Mouse (Mus musculus) kidney, postnatal 0 days (tissue): ENCODE measurements at regions not wholly inside any gene's neighbourhood (a gene's known extent, or its start where the extent isn't known, plus 50 kb on each side); places are given as distances from the start of the nearest gene placed in this dataset.

Experiments
- ATAC-seq: fragments of 200-750 bp; cut with Nextera tagmentation; replicated peaks from 2 replicates; pipeline ENCODE4 v1.8.0; 2017; ENCODE audit warnings: low read depth, moderate number of reproducible peaks, moderate TSS enrichment, moderate library complexity; ENCODE audit not compliant: low FRiP score
- DNase-seq: peaks from one replicate; pipeline ENCODE4 v3.0.0-alpha.2; 2016; ENCODE audit warnings: low spot score
- H3K27ac ChIP-seq: fragments of 300-500 bp; sonication (generic); 2 replicates; pipeline ENCODE4 v1.5.1; 2014; ENCODE audit warnings: mild to moderate bottlenecking
- H3K27me3 ChIP-seq: fragments of 300-500 bp; sonication (generic); 2 replicates; pipeline ENCODE4 v1.6.1; 2014; ENCODE audit warnings: low read length, mixed read lengths; ENCODE audit not compliant: insufficient read depth
- H3K36me3 ChIP-seq: fragments of 300-500 bp; sonication (generic); 2 replicates; pipeline ENCODE4 v1.6.1; 2014; ENCODE audit warnings: low read length, mixed read lengths; ENCODE audit not compliant: insufficient read depth
- H3K4me1 ChIP-seq: fragments of 300-500 bp; sonication (generic); replicated peaks from 2 replicates; pipeline ENCODE4 v1.6.1; 2014; ENCODE audit warnings: antibody characterized with exemption, low read length, mixed read lengths; ENCODE audit not compliant: insufficient read depth
- H3K4me2 ChIP-seq: fragments of 300-500 bp; sonication (generic); 2 replicates; pipeline ENCODE4 v1.6.1; 2014; ENCODE audit warnings: mild to moderate bottlenecking, low read length, moderate library complexity, mixed read lengths
- H3K4me3 ChIP-seq: fragments of 300-500 bp; sonication (generic); replicated peaks from 2 replicates; pipeline ENCODE4 v1.5.1; 2014; ENCODE audit warnings: low read depth, low read length
- H3K9ac ChIP-seq: fragments of 300-500 bp; sonication (generic); 2 replicates; pipeline ENCODE4 v1.6.1; 2014; ENCODE audit warnings: low read depth, low read length
- H3K9me3 ChIP-seq: fragments of 300-500 bp; sonication (generic); replicated peaks from 2 replicates; pipeline ENCODE4 v1.6.1; 2016; ENCODE audit warnings: low read length, inconsistent platforms, mixed read lengths
- CTCF ChIP-seq: IDR thresholded peaks from 2 replicates; pipeline ENCODE4 v1.5.1; 2016; ENCODE audit warnings: antibody characterized with exemption, low read depth, mild to moderate bottlenecking, moderate library complexity
- WGBS: fragments of 180-500 bp; shearing (Covaris S2); extraction: QIAGEN DNeasy Blood & Tissue Kit; methylation state at CpG from one replicate; pipeline ENCODE4 v1.1.7; 2014; 5-methylcytosine and 5-hydroxymethylcytosine counted together

DNA sequence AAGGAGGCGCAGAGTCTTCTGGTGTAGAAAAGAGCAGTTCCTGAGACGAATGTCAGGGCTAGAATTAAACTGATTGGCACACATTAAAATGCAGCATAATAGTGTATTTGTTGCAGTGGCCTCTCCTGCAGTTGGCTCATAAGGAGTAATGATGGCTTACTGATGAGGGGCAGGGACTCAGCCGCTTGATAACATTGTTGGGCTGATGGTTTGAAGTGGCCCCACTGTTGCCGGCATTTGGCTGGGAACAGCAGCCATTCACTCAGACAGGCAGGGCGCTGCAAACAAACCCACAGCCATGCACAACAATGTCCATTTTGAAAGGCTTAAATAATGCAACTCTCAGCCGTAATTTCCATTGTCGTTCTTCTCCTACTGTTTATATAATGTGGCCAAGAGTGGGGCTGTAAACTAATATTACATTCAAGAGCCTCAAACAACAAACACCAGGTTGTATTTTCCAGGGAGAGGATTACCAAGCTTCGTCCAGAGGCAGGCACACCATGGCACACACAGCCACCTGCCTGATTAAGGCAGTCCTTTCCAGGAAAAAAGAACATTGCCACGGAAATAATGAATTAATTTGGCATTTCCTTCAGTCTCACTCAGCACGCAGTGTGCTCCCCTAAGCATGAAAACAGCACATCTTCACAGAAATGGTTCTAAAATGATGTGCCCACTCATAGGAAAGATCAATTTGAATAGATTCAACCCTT, 374.1 kb downstream of the Nedd1 start:
- no peaks in the 10 kb centered on the region for H3K36me3 ChIP-seq
- H3K27ac ChIP-seq: no peak overlapping the region
- WGBS: 60% methylated on average over 10 of the region's 10 CpGs
- no peak for ATAC-seq
- no peaks in the 10 kb centered on the region for H3K9me3 ChIP-seq
- no peak overlapping the region for H3K9ac ChIP-seq
- no peak overlapping the region for H3K4me2 ChIP-seq
- H3K4me1 ChIP-seq: 0 out of 2 replicates have a peak, but pooled peaks cover 3% of the 10 kb centered on the region
- no peak for TF ChIP-seq CTCF
- no peak overlapping the region for H3K4me3 ChIP-seq
- no peak for DNase-seq
- no peaks in the 10 kb centered on the region for H3K27me3 ChIP-seq

- H3K4me1 ChIP-seq: no peaks in the 10 kb centered on the region
- no peak overlapping the region for H3K4me2 ChIP-seq
- WGBS: 97% methylated on average over 2 of the region's 2 CpGs
- H3K27me3 ChIP-seq: no peaks in the 10 kb centered on the region
- DNase-seq (no peak), ATAC-seq (no peak)
- H3K27ac ChIP-seq: no peak overlapping the region
- no peak for TF ChIP-seq CTCF
- H3K36me3 ChIP-seq: no peaks in the 10 kb centered on the region
- no peak overlapping the region for H3K4me3 ChIP-seq
- no peak overlapping the region for H3K9ac ChIP-seq
- H3K9me3 ChIP-seq: no peaks in the 10 kb centered on the region
Observed at GRCm38 (mm10) chr10:92339671-92340070, 382.5 kb downstream of the Nedd1 start.

- WGBS: 92% methylated on average over 2 of the region's 2 CpGs
- Histone ChIP-seq H3K9me3 (no peaks in the 10 kb centered on the region), H3K4me2 (no peak overlapping the region), H3K27me3 (no peaks in the 10 kb centered on the region), H3K36me3 (no peaks in the 10 kb centered on the region), H3K9ac (no peak overlapping the region), H3K4me3 (no peak overlapping the region), H3K4me1 (no peaks in the 10 kb centered on the region), H3K27ac (no peak overlapping the region)
- DNase-seq (no peak), ATAC-seq (no peak)
- TF ChIP-seq CTCF: no peak
Observed at GRCm38 (mm10) chr10:92336949-92337348, 385.3 kb downstream of the Nedd1 start.

GRCm38 (mm10) chr10:92336138-92336537, 386.1 kb downstream of the Nedd1 start:
- TF ChIP-seq CTCF: no peak
- ATAC-seq: no peak
- Histone ChIP-seq H3K9ac (no peak overlapping the region), H3K4me1 (no peaks in the 10 kb centered on the region), H3K27me3 (no peaks in the 10 kb centered on the region), H3K4me2 (no peak overlapping the region), H3K27ac (no peak overlapping the region), H3K9me3 (no peaks in the 10 kb centered on the region), H3K36me3 (no peaks in the 10 kb centered on the region), H3K4me3 (no peak overlapping the region)
- WGBS: 54% methylated on average over 5 of the region's 5 CpGs
- peak; percentile 17 for DNase-seq

GRCm38 (mm10) chr10:92335141-92335540, 387.1 kb downstream of the Nedd1 start:
- Histone ChIP-seq H3K4me2 (no peak overlapping the region), H3K4me1 (no peaks in the 10 kb centered on the region), H3K27ac (no peak overlapping the region), H3K9me3 (no peaks in the 10 kb centered on the region), H3K27me3 (no peaks in the 10 kb centered on the region), H3K4me3 (no peak overlapping the region), H3K9ac (no peak overlapping the region), H3K36me3 (no peaks in the 10 kb centered on the region)
- TF ChIP-seq CTCF: no peak
- 75% methylated on average over 5 of the region's 5 CpGs for WGBS
- no peak for DNase-seq
- no peak for ATAC-seq

GRCm38 (mm10) chr10:92333869-92334268, 388.4 kb downstream of the Nedd1 start:
- H3K4me3 ChIP-seq: no peak overlapping the region
- H3K36me3 ChIP-seq: no peaks in the 10 kb centered on the region
- H3K4me1 ChIP-seq: no peaks in the 10 kb centered on the region
- no peak overlapping the region for H3K27ac ChIP-seq
- H3K9me3 ChIP-seq: no peaks in the 10 kb centered on the region
- ATAC-seq (no peak), DNase-seq (no peak)
- 43% methylated on average over 6 of the region's 6 CpGs for WGBS
- no peak overlapping the region for H3K9ac ChIP-seq
- H3K27me3 ChIP-seq: no peaks in the 10 kb centered on the region
- no peak overlapping the region for H3K4me2 ChIP-seq
- TF ChIP-seq CTCF: no peak
